Mouse (Mus musculus) MEL (cell line): ENCODE results near the gene Cbarp. TPM values are rescaled to one million over a fixed set of nuclear protein-coding genes. Genes with fewer than 3 reads are reported as not detected.

ENCODE experiments used
- DNase-seq: peaks from one replicate; pipeline ENCODE4 v3.0.0; 2011; ENCODE audit warnings: low read depth, low spot score
- H3K27ac ChIP-seq: 2 replicates; pipeline ENCODE4 v1.5.1; 2012; ENCODE audit warnings: low read depth, mild to moderate bottlenecking, control low read depth, low read length, moderate library complexity; ENCODE audit not compliant: control insufficient read depth
- H3K27me3 ChIP-seq, 2 experiments: fragments of 150-350 bp in 1 of 2; sonication (generic) in 1 of 2; 2 replicates each; pipeline ENCODE4 v1.6.1; 2012; ENCODE audit warnings: low read length in 2 of 2, mild to moderate bottlenecking in 2 of 2, improper control_type of control experiment in 1 of 2, moderate library complexity in 1 of 2; ENCODE audit not compliant: insufficient read depth in 2 of 2, control insufficient read depth in 1 of 2
- H3K36me3 ChIP-seq, 2 experiments: 2 replicates each; pipeline ENCODE4 v1.6.1; 2012 to 2014; ENCODE audit warnings: low read length in 2 of 2, improper control_type of control experiment in 1 of 2, inconsistent platforms in 1 of 2, mild to moderate bottlenecking in 1 of 2; ENCODE audit not compliant: insufficient read depth in 2 of 2, control insufficient read depth in 1 of 2
- H3K4me1 ChIP-seq, 2 experiments: fragments of 150-350 bp in 1 of 2; sonication (generic) in 1 of 2; 2 replicates each; pipeline ENCODE4 v1.6.1; 2012; ENCODE audit warnings: low read length in 2 of 2, improper control_type of control experiment in 1 of 2, mild to moderate bottlenecking in 1 of 2; ENCODE audit not compliant: insufficient read depth in 2 of 2, control insufficient read depth in 1 of 2
- H3K4me3 ChIP-seq, 2 experiments: fragments of 150-350 bp in 1 of 2; sonication (generic) in 1 of 2; 2 replicates each; pipeline ENCODE4 v1.5.1; 2012; ENCODE audit warnings: low read depth in 2 of 2, low read length in 2 of 2, mild to moderate bottlenecking in 2 of 2, moderate library complexity in 2 of 2, control low read depth in 1 of 2, improper control_type of control experiment in 1 of 2; ENCODE audit not compliant: control insufficient read depth in 1 of 2, insufficient read depth in 1 of 2
- H3K79me2 ChIP-seq: 2 replicates; pipeline ENCODE4 v1.6.1; 2012; ENCODE audit warnings: mild to moderate bottlenecking, low read length, moderate library complexity; ENCODE audit not compliant: control insufficient read depth, poor library complexity, insufficient read depth
- H3K9ac ChIP-seq: 2 replicates; pipeline ENCODE4 v1.6.1; 2012; ENCODE audit warnings: low read depth, mild to moderate bottlenecking, control low read depth, low read length, moderate library complexity; ENCODE audit not compliant: control insufficient read depth, poor library complexity, severe bottlenecking
- H3K9me3 ChIP-seq: fragments of 150-350 bp; sonication (generic); replicated peaks from 2 replicates; pipeline ENCODE4 v1.6.1; 2012; ENCODE audit warnings: mild to moderate bottlenecking, low read length, improper control_type of control experiment, moderate library complexity; ENCODE audit not compliant: insufficient read depth
- BHLHE40 ChIP-seq: IDR thresholded peaks from 2 replicates; pipeline ENCODE4 v1.6.1; 2012; ENCODE audit warnings: low read depth, mild to moderate bottlenecking, inconsistent platforms, low read length, improper control_type of control experiment, borderline replicate concordance
- CHD1 ChIP-seq: IDR thresholded peaks from 2 replicates; pipeline ENCODE4 v1.6.1; 2012; ENCODE audit warnings: low read depth, mild to moderate bottlenecking, inconsistent platforms, low read length, improper control_type of control experiment
- CHD2 ChIP-seq: IDR thresholded peaks from 2 replicates; pipeline ENCODE4 v1.6.1; 2011; ENCODE audit warnings: low read length, improper control_type of control experiment
- CTCF ChIP-seq, 3 experiments: IDR thresholded peaks in 2 of 3; conservative IDR thresholded peaks in 1 of 3; 2 replicates each; pipeline ENCODE4 v1.5.1; 2011 to 2012; ENCODE audit warnings: low read length in 3 of 3, low read depth in 2 of 3, mild to moderate bottlenecking in 2 of 3, improper control_type of control experiment in 1 of 3, inconsistent platforms in 1 of 3, mixed read lengths in 1 of 3, moderate library complexity in 1 of 3; ENCODE audit not compliant: control insufficient read depth in 1 of 3, insufficient read depth in 1 of 3, poor library complexity in 1 of 3, severe bottlenecking in 1 of 3
- EP300 ChIP-seq, 2 experiments: IDR thresholded peaks; 2 replicates each; pipeline ENCODE4 v1.6.1; 2011; ENCODE audit warnings: improper control_type of control experiment in 2 of 2, low read length in 2 of 2, low read depth in 1 of 2, mild to moderate bottlenecking in 1 of 2
- GABPA ChIP-seq: IDR thresholded peaks from 2 replicates; pipeline ENCODE4 v1.6.1; 2012; ENCODE audit warnings: low read depth, mild to moderate bottlenecking, inconsistent platforms, low read length, improper control_type of control experiment, moderate library complexity
- HCFC1 ChIP-seq: IDR thresholded peaks from 2 replicates; pipeline ENCODE4 v1.6.1; 2012; ENCODE audit warnings: low read depth, mild to moderate bottlenecking, inconsistent platforms, low read length, improper control_type of control experiment, moderate library complexity
- JUND ChIP-seq: IDR thresholded peaks from 2 replicates; pipeline ENCODE4 v1.6.1; 2011; ENCODE audit warnings: low read depth, mild to moderate bottlenecking, improper control_type of control experiment, low read length
- KAT2A ChIP-seq: conservative IDR thresholded peaks from 2 replicates; pipeline ENCODE4 v1.6.1; 2012; ENCODE audit warnings: low read depth, low read length, improper control_type of control experiment, inconsistent platforms
- MAFK ChIP-seq: IDR thresholded peaks from 2 replicates; pipeline ENCODE4 v1.6.1; 2011; ENCODE audit warnings: low read depth, mild to moderate bottlenecking, low read length, improper control_type of control experiment, borderline replicate concordance
- MAX ChIP-seq: IDR thresholded peaks from 2 replicates; pipeline ENCODE4 v1.6.1; 2011; ENCODE audit warnings: low read length, improper control_type of control experiment
- MAZ ChIP-seq: IDR thresholded peaks from 2 replicates; pipeline ENCODE4 v1.6.1; 2012; ENCODE audit warnings: low read depth, mild to moderate bottlenecking, inconsistent platforms, low read length, improper control_type of control experiment
- MEF2A ChIP-seq: IDR thresholded peaks from 2 replicates; pipeline ENCODE4 v1.6.1; 2014; ENCODE audit warnings: low read depth, mild to moderate bottlenecking, inconsistent platforms, low read length, improper control_type of control experiment; ENCODE audit not compliant: poor library complexity, insufficient replicate concordance, severe bottlenecking; ENCODE audit errors: extremely low read depth
- MXI1 ChIP-seq: IDR thresholded peaks from 2 replicates; pipeline ENCODE4 v1.6.1; 2011; ENCODE audit warnings: mild to moderate bottlenecking, low read depth, low read length, improper control_type of control experiment
- MYB ChIP-seq: IDR thresholded peaks from 2 replicates; pipeline ENCODE4 v1.6.1; 2011; ENCODE audit warnings: mild to moderate bottlenecking, low read depth, low read length, improper control_type of control experiment
- MYC ChIP-seq: IDR thresholded peaks from 2 replicates; pipeline ENCODE4 v1.6.1; 2011; ENCODE audit warnings: low read depth, mild to moderate bottlenecking, low read length, improper control_type of control experiment, moderate library complexity
- NRF1 ChIP-seq: IDR thresholded peaks from 2 replicates; pipeline ENCODE4 v1.6.1; 2014; ENCODE audit warnings: low read depth, mild to moderate bottlenecking, inconsistent platforms, low read length, improper control_type of control experiment, moderate library complexity; ENCODE audit not compliant: poor library complexity, insufficient read depth, severe bottlenecking
- RAD21 ChIP-seq: IDR thresholded peaks from 2 replicates; pipeline ENCODE4 v1.6.1; 2011; ENCODE audit warnings: mild to moderate bottlenecking, low read depth, low read length, improper control_type of control experiment
- RCOR1 ChIP-seq: IDR thresholded peaks from 2 replicates; pipeline ENCODE4 v1.6.1; 2012; ENCODE audit warnings: low read depth, mild to moderate bottlenecking, inconsistent platforms, low read length, improper control_type of control experiment
- SIN3A ChIP-seq: IDR thresholded peaks from 2 replicates; pipeline ENCODE4 v1.6.1; 2012; ENCODE audit warnings: low read length, improper control_type of control experiment, inconsistent platforms
- SMC3 ChIP-seq: IDR thresholded peaks from 2 replicates; pipeline ENCODE4 v1.6.1; 2011; ENCODE audit warnings: low read depth, low read length, improper control_type of control experiment
- TAL1 ChIP-seq: IDR thresholded peaks from 2 replicates; pipeline ENCODE4 v1.6.1; 2012; ENCODE audit warnings: mild to moderate bottlenecking, inconsistent platforms, low read length, moderate library complexity, mixed read lengths
- TCF12 ChIP-seq: IDR thresholded peaks from 2 replicates; pipeline ENCODE4 v1.6.1; 2014; ENCODE audit warnings: low read depth, mild to moderate bottlenecking, inconsistent platforms, low read length, improper control_type of control experiment, moderate library complexity
- USF1 ChIP-seq: IDR thresholded peaks from 2 replicates; pipeline ENCODE4 v1.6.1; 2014; ENCODE audit warnings: low read depth, mild to moderate bottlenecking, inconsistent platforms, low read length, improper control_type of control experiment, moderate library complexity
- ZC3H11A ChIP-seq: IDR thresholded peaks from 2 replicates; pipeline ENCODE4 v1.6.1; 2012; ENCODE audit warnings: low read depth, mild to moderate bottlenecking, inconsistent platforms, low read length, improper control_type of control experiment
- ZKSCAN1 ChIP-seq: IDR thresholded peaks from 2 replicates; pipeline ENCODE4 v1.6.1; 2012; ENCODE audit warnings: low read depth, mild to moderate bottlenecking, inconsistent platforms, low read length, improper control_type of control experiment, moderate library complexity
- ZMIZ1 ChIP-seq: IDR thresholded peaks from 2 replicates; pipeline ENCODE4 v1.6.1; 2012; ENCODE audit warnings: low read depth, mild to moderate bottlenecking, inconsistent platforms, low read length, improper control_type of control experiment, moderate library complexity
- polyA plus RNA-seq, 2 experiments: library from polyadenylated mRNA; stranded (reverse) in 1 of 2; unstranded in 1 of 2; fragments of >175 nt in 1 of 2; fragments of >200 nt in 1 of 2; gene quantifications; 2 replicates each; pipeline versions ENCODE4 v1.2.1 to v1.2.4; 2012; ENCODE audit warnings: low replicate concordance in 2 of 2, low read depth in 1 of 2; ENCODE audit not compliant: insufficient read length in 2 of 2, insufficient read depth in 1 of 2, missing spikeins in 1 of 2
- total RNA-seq: library from RNA; depleted of rRNA; stranded (reverse); fragments of 300-350 nt; gene quantifications from 2 replicates; pipeline ENCODE4 v1.2.3, GENCODE M21; 2012

Cbarp gene
- total and polyA plus RNA-seq, 3 experiments, result 6.8 to 19.3 TPM; not detected in 1

DNA sequence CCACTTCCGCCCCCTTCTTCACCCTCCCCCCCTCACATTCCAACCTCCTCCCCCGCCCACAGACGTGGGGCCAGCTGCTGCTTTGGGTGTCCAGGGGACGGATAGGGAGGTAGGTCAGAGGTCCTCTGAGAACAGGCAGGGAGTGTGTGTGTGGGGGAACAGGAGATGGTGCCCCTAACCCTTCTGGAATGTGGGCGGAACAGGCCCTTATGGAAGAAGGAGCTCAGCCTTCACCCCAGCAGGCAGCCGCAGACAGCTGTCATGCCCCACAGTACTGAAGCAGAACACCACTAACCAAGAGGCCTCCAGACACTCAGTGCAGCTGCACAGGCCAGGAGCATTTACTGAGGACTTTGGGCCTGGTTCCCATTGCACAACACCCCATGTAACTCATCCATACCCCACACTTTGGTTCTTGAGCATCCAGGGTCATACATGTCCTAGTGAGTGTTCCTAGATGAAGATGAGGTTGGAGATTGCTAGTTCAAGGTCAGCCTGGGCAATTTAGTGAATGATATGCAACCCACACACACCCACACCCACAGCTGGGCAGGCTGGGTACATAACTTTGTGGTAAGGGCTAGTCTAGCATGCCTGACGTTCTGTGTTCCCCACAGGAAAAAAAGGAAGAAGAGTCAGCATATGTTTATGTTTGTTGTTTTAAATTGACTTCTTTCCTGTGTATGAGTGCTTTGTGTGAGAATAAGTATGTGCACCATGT, 21.0 kb upstream of the Cbarp start:
- H3K27ac ChIP-seq, result peak overlapping the region; percentile 55
- TF ChIP-seq MAFK, result no peak
- TF ChIP-seq CTCF (IDR thresholded peaks at IDR 0.05 in 2 of 3, conservative IDR thresholded peaks at IDR 0.05 in 1 of 3; ENCODE audit: control insufficient read depth in 1 of 3, insufficient read depth in 1 of 3, low read depth in 2 of 3, low read length in 3 of 3, poor library complexity in 1 of 3, severe bottlenecking in 1 of 3), result no peak
- TF ChIP-seq SMC3, result no peak
- peak; percentile 33; the same call in 1 of the 2 replicates for TF ChIP-seq SIN3A
- TF ChIP-seq EP300 (IDR thresholded peaks at IDR 0.05; ENCODE audit: low read depth in 1 of 2, low read length in 2 of 2), result 0 out of 4 replicates have a peak, but pooled peaks of 1 of the 2 experiments have one; percentile 16
- TF ChIP-seq, all 39 proteins: peak for 2
- peak overlapping the region; percentile 18; the same call in 1 of the 2 replicates for H3K9ac ChIP-seq
- H3K4me3 ChIP-seq, result no peak overlapping the region
- H3K9me3 ChIP-seq, result no peaks in the 10 kb centered on the region
- peaks cover 0 to 14% of the 10 kb centered on the region in 2 experiments; a peak in 2 of 4 replicates for H3K36me3 ChIP-seq
- H3K27me3 ChIP-seq, result no peaks in the 10 kb centered on the region
- DNase-seq, result peak; percentile 46
- peaks cover 8 to 32% of the 10 kb centered on the region in 2 experiments for H3K4me1 ChIP-seq
- no peaks in the 10 kb centered on the region; the same call in 1 of the 2 replicates for H3K79me2 ChIP-seq

DNA sequence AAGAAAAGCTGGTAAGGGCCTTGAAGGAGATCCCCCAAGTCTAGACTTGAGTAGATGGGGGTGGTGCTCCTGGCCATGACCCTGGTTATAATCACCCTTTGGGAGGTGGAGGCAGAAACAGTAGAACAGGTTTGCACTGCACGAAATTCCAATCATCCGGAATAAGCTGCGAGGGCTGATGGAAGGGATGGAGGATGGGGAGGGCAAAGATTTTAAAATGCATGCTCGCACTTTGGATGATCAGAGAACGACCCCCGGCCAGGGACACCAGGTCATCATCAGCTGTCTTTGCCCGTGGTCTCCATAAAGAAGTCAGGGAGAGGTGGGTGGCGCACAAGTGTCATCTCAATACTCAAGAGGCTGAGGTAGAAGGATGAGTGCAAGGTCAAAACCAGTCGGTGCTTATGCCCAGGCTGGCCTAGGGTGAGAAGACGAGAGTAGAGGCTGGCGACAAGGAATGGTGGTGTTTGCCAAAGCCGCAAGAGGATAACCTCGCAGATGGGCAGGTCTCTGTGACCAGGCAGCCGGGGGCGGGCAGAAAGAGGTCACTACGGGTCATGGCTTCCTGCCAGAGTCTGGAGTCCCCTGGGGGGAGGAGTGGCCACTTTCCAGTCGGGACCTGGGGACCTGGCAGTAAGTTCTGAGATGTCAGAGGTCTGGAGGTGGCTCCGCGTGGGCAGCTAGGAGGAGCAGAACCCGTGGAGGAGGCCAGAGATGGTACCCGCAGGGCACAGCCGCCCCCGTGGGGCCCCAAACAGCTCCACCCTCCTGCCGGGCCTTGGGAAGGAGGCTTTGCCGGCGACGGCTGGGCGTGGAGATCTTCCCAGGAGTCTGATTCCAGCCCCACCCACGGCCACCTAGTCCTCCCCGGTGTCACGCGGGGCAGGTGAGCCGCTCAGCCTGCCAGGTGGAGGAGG, 20.1 kb upstream of the Cbarp start:
- no peaks in the 10 kb centered on the region for H3K27me3 ChIP-seq
- peak overlapping the region; percentile 53 to 58 for H3K4me3 ChIP-seq
- H3K9ac ChIP-seq, result peak overlapping the region; percentile 66
- H3K79me2 ChIP-seq, result no peaks in the 10 kb centered on the region; the same call in 1 of the 2 replicates
- no peaks in the 10 kb centered on the region for H3K9me3 ChIP-seq
- H3K36me3 ChIP-seq, result peaks cover 0 to 18% of the 10 kb centered on the region in 2 experiments; a peak in 2 of 4 replicates
- H3K4me1 ChIP-seq, result peaks cover 6 to 35% of the 10 kb centered on the region in 2 experiments; a peak in 3 of 4 replicates
- DNase-seq, result peak; percentile 66
- H3K27ac ChIP-seq, result peak overlapping the region; percentile 77
- no peak; the same call in 1 of the 2 replicates for TF ChIP-seq CHD1
- no peak for TF ChIP-seq ZMIZ1
- TF ChIP-seq JUND, result no peak
- no peak; the same call in 1 of the 2 replicates for TF ChIP-seq MXI1
- TF ChIP-seq CHD2, result no peak
- no peak for TF ChIP-seq RAD21
- no peak for TF ChIP-seq TAL1
- no peak for TF ChIP-seq BHLHE40
- TF ChIP-seq USF1, result no peak
- no peak for TF ChIP-seq MYC
- no peak for TF ChIP-seq HCFC1
- TF ChIP-seq MEF2A, result no peak
- TF ChIP-seq KAT2A, result no peak
- 0 out of 2 replicates have a peak, but pooled peaks have one; percentile 13 for TF ChIP-seq RCOR1
- no peak for TF ChIP-seq ZKSCAN1
- peak; percentile 53; the same call in 1 of the 2 replicates for TF ChIP-seq MAX
- TF ChIP-seq NRF1, result no peak
- no peak for TF ChIP-seq ZC3H11A
- peak; percentile 25; the same call in 1 of the 2 replicates for TF ChIP-seq TCF12
- peak; percentile 9; the same call in 1 of the 2 replicates for TF ChIP-seq MAZ
- TF ChIP-seq MAFK, result no peak
- TF ChIP-seq EP300 (IDR thresholded peaks at IDR 0.05; ENCODE audit: low read depth in 1 of 2, low read length in 2 of 2), result peak in 1 of 2 experiments; percentile 16; a peak in 1 of 4 replicates
- TF ChIP-seq GABPA, result no peak
- no peak for TF ChIP-seq MYB
